Mouse (Mus musculus) frontal cortex, postnatal 25 days (tissue): Measurements from ENCODE around the gene Sh3pxd2a.

Experiments used
- DNase-seq, 2 experiments: peaks; one replicate each; pipeline ENCODE4 v3.0.0; 2022; ENCODE audit warnings: low spot score in 2 of 2

Sh3pxd2a gene

DNA sequence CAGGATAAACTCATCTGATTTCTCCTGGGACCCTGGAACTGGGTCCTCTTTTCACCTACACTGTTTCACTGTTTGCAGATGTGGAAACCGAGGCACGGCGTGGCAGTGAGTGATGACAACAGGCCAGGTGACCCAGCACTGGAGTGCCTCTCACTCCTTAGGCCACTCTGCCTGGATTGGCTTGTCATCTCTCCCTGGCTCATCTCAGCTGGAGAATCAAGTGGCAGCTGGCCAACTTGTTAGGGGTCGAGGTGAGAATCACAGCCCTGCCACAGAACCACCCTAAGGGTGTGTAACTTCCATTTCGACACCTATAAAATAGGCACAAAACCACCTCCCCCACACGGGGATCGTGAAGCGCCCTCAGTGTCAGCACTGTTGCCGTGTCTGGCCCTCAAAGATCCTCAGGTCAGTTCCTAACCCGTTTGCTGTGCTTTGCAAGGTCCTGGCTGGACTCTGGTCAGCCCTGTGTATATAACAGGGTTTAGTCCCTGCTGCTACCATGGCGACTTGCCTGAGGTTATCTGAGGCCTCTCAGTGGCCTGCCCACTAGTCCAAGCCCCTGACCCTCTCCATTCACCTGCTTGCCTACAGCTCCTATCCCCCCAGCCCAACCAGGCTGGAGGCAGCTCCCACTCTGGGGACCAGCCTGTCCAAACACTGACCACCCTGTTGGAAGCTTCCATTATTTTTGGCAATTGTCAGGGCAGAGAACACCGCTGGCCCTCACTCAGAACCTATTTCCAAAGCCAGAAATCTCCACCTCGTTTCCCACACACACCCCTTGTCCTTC lies 6.3 kb downstream of the Sh3pxd2a start:
- DNase-seq = no peak

DNA sequence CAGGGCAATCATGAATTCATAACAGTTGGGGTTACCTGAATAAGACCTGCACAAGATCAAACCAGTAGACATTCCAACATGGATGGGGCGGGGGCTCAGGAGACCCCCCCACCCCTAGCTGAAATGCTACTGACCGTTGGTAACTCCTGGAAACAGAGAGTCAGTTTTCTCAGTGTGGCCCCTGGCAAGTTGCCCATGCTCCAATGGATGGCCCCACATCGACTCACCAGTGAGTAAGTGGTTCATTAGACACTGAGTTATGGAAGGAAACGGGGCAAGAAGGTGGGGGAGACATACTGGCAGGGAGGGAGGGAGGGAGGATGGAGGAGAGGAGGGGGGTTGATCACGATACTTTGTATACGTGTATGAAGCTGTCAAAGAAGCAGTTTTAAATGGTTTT lies 8.2 kb downstream of the Sh3pxd2a start:
- DNase-seq = no peak

DNA sequence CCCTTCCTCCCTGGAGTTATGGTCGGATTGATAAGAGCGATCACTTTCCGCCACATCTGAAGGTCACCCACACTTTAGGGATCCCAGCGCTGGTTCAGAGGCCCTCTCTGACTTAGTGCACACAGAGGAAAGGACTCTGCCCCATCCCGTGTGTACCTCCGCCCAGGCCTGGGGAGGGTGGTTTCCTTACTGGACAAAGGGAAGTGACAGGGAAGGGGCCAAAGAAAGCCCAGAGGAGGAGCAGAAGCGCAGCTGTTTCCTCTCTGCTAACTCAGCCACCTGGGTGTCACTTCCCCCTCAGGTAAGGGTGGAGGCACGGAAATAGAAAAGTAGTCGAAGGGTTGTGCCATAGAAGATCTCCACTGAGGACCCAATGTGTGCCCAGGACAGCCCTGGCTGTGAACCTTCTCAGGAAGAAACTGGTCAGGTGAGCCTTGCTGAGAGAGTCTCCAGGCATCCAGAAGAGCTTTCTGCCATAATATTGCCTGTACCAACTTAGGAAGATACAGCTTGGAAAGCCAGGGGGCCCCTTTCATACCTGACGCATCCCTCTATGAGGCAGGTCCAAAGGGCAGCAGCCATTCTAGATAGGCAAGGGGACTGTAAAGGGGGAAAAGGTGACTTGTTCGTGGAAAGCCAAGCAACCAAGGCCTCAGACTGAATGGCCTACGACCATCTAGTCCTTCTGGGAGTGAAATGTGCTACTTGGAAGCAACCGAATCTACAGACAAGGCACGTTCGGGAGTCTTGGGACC lies 9.0 kb downstream of the Sh3pxd2a start:
- no peak for DNase-seq

DNA sequence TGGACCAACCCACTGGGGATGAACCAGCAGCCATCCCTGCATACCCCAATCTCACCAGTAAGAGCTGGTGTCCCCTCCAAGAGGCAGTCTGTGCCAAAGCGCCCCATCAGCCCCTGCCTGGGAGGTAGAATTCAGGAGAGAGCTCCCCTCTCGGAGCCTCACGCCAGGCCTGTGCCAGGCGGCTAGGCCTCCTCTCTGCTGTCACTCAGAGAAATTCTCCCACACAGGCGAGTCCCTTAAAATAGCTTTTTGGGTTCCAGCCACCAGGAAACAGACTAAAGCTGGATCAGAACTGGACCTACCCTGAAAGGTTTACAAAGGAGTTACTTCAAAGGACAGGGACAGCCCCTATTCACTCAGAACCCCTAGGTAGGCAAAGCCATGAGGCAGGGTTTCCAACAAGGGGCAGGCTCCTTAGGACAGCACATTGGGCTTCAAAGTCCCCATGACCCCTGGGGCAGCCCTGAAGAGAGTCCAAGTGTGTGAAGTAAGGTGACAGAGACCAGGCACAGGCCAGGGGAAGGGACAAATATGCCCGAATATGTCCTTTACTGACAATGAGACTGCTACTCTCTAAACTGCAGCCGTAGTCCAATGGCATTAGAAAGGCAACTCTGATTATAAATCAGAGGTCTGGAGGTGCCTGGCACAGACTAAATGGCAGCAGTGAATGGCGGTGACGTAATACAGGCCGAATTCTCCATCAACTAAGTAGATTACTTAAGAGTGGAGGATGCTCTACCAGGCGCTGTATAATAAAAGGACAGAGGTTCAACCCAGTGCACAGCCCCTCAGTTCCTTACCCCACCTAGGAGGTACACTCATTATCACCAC lies 9.8 kb downstream of the Sh3pxd2a start:
- no peak for DNase-seq

DNA sequence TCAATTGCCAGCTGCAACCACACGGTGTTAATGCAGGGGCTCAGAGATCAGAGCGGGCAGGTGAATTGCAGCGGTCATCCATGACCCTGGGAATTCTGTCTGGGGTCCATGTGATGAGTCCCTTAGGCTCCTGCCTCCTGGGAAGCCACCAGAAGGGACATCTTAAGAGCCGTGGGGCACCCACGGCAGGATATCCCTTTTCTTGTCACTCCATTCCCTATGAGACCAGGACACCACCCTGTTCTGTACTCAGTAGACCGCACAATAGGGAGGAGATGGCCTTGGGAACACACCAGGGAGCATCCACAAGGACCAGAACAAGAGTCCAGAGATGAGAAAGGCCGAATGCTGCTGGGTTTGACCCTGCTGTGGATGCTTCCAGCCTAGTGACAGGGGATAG lies 10.8 kb downstream of the Sh3pxd2a start:
- no peak for DNase-seq

DNA sequence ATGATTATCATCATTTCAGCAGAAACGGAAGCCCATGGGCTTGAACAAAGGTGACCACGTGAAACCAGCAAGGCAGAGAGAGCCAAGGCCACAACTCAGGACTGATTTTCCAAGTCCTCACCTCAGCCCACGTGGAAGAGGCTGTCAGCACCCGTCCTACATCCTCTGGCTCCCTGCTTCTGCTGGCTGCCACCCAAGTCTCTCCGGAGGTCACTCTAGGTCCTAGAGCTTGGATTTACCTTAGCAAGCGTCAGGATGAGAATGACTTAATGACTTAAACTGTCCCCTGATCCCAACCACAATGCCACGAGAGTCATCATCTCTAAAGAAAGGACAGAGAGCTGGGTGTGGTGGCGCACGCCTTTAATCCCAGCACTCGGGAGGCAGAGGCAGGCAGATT lies 11.5 kb downstream of the Sh3pxd2a start:
- no peak for DNase-seq

DNA sequence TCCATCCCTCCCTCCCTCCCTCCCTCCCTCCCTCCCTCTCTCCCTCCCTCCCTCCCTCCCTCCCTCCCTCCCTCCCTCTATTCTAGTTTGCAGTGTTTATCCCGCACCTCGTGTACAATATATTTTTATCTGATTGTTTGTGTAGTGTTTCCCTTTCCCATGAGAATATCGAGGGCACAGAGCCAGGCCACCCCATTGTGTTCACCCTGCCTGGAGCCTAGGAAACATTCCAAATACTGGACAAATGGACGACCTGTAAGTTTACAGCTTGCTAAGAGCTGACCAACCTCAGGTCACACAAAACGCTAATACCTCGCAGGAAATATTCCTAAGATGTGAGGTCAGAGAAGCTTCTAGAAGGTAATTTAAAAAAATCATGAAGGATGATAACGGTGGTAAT lies 12.0 kb downstream of the Sh3pxd2a start:
- no peak for DNase-seq

DNA sequence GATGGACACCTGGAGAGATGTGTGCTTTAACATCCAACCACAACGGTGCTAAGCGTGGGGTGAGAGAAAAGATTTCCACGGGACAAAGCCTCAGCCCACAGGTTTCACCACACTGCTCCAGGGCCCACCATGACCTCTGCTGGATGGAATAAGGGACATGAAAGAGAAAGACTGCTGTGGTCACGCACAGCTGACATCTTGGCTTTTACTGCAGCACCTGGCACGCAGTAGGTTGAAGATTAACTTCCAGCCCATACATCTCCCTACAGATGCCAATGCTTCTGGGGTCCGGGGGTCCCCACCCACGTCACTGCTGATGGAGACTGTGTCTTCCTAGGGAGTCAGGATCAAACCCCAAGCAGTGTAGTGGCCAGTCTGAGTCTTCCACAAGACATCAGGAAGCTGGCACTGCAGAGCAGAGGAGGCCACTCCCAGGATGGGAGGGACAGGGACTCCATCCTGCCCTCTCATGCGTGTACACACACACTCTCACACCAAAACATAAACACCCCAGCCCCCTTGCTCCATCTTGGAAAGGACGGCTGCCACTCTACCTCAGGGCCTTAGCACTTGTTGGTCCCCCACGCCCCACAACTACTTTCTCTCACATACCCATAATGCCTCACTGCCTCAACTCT lies 12.6 kb downstream of the Sh3pxd2a start:
- no peak for DNase-seq

DNA sequence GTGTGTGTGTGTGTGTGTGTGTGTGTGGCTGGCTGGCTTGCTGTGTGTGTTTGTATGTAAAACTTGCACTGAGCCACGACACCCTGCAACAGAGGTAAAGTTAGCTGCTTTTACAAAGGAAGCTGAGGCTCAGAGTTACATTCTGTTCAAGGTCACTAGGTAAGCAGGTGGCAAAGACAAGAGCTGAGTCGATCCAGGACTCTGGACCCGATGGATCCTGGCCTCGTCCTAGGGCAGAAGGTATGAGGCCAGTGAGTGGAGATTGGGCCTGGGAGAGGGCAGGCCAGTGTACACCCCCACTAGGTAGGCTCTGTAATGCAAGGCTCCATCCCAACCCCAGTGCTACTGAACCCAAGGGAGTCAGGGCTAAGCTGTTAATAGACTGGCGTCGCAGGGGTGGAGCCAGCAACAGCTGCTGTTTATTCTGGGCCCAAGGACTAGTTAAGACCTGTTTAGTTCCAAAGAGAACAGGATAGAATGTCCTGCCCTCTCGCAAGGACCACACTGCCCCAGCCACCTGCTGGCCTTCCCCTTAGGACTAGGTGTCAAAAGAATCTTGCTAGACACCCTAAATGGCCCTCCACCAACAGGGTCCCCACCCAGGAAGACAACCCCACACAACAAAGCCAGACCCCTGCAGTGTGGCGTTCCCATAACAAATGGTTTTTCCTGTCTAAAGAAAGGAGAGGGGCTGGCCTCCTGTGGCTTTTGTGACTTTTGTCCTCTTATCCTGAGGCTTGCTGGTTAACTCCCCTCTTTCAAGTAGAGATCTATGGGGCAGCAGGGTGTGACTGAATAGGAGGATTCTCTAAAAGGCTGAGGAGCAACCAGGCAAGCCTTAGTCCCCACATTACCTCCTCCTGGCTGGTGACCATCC lies 13.7 kb downstream of the Sh3pxd2a start:
- DNase-seq = no peak

DNA sequence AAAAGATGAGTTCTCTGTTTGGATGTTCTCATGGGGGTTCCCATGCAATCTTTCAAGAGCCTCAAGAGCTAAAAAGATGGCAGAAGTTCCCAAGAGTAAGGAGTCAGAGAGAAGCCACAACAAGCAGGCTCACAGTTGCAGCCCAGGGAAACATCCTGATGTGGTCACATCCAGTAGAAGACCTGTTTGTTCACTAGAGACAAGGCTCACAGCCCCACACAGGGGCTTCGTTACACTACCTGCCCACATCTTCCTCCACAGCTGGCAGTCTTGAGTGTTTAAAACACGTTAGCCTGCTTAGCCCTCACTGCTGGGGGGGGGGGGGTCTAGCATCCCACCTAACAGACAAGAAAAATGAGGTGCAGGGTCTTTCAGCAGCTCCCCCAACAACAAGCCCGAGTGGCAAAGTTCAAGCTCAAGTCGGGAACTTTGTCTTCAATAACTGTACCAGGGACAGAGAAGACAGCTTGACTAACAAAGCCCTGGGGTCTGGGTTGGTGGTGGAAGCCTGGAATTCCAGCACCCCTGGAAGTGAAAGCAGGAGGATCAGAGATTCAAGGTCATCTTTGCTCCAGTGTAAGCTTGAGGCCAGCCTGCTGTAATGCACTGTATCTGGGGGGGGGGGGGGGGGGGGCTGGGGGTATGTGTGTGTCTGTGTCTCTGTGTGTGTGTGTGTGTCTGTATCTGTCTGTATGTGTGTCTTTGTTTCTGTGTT lies 14.5 kb downstream of the Sh3pxd2a start:
- no peak for DNase-seq

DNA sequence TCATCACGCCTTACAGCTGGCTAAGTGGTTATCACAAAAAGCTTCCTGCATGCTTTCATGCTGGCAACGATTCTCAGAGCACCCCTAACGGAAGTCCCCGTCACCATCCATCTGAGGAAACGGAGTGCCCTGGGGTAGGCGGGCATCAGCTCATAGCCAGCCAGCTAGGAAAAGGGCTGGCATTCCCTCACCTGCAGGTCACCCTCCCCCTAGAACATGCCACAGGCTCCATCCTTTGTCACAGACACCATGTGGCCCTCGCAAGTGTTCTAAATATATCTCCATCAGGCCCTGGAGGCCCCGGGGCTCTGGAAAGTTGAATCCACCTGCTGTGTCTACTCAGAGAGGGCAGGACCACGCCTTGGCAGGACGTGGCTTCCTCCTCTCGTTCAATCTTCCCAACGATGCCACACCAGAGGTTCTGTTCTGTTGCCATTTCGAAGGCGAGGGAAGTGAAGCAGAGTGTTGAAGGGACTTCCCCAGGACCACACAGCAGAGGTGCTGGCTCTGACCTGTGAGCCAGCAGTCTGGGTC lies 15.5 kb downstream of the Sh3pxd2a start:
- no peak for DNase-seq

DNA sequence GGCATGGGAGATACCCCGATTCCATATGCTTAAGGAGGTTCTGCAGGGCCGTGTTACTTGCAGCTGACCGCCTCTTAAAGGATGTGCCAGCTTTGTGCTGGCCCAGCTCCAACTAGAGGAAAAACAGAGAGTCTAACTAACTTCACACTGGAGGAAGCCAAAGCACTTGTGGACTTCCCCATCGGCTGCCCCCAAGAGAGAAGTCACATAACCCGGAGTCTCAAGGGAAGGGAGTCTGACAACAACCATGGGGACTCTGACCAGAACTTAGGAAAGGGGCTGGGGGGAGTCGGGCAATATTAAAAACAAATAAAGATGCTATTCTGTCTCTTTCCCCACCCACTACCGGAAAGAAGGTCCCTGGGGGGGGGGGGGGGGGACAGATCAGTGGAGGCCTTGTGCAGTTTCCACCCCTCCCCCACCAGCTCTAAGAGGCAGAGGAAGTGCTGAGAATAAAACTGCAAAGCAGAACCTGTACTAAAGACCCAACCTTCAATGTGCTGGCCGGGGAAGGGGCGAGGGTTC lies 17.3 kb downstream of the Sh3pxd2a start:
- DNase-seq = no peak

DNA sequence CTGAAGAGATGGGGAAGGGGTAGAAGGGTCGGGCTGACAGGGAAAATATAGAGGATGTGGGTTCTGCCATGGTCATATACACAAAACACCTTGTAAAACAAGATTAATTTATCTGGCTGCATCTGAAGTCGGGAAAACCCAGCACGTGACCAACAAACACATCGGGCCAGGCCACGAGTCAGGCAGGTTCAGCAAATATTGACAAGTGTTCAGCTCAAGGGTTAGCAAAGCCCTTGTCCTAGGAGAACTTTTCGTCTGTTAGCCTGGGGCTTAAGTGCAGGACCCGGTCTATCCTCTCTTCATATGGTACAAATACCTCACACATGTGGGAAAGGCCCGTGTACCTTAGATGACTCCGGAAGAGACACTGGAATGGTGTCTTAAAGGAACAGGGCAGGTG lies 18.1 kb downstream of the Sh3pxd2a start:
- no peak for DNase-seq

DNA sequence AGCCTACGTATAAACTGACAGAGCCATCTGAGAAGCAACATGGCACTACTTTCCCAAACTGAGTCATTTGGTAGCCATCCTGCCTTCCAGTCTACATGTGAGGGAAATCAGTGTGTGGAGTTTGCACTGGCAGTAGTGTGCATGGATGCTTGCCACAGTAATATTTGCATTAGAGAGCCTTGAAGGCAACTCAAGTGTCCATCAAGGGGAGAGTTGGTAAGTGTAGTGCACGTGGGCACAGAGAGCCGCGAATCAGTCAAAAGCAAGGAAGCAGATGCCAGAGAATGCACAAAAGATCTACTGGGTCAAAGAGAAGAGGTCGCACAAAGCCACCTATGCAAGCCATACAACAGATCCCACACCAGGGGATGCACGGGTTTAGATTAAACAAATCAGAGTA lies 18.5 kb downstream of the Sh3pxd2a start:
- DNase-seq = no peak

DNA sequence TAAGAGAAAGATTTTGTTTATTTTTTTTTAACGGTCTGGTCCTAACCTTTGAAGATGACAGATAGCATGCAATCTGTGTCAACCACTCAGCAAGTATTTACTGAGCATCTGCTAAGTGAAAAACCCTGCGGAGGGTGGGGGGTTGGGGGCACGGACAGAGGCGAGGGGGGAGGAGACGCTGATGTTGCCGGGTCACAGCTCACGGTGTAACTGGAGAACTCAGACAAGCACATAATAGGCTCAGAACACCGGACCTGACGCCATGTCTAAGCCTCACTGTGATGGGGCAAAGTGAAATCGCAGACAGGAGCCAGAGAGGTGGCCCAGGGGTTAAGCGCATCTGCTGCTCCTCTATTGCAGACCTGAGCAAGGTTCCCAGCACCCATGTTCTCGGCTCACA lies 19.7 kb downstream of the Sh3pxd2a start:
- no peak for DNase-seq

DNA sequence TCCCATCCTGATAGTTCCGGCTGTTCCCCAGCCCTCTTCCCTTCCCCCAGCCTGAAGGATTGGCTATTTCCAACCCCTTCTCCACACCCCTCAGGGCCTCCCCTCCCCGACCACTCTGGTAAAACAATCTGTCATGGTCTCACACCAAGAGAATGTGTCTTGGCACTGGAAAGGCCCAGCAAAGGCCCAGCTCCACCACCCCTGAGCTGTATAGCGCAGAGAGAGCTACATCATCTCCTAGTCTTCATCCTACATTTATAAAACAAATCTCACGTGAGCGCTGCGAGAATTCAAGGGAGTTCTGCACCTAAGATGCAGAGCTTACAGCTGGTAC lies 21.9 kb downstream of the Sh3pxd2a start:
- no peak for DNase-seq

DNA sequence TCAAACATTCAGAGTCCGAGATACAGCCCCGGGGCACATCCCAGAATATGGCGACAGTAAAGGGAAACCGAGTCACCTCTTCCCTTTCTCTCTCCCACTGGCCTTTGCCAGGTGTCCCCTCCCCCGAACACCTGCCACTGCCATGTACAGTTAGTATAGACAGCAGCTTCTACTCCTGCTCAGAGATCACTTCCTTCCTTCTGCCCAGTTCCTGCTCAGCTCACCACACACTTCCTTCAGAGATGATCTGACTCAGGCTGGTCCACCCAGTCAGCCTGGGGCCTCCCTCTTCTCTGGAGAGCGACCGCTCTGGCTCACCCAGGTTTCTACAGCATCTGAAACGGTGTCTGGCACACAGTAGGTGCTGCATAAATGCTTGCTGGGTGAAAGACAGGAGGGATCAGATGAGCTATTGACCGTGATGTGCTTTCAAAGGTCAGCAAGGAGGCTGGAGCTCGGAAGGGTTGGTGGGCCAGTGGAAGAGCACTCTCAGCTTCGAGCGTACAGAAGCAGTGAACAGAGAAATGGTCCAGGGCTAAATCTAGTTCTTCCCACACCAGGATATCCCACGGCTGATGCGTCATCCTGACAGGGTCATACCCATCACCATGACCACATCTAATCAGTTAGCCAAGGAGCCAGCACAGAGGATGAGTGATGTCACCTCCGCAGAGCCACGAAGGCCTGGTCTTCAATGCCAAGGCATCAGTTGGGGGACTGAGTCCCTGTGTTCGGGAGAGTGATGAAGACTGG lies 22.5 kb downstream of the Sh3pxd2a start:
- no peak for DNase-seq

DNA sequence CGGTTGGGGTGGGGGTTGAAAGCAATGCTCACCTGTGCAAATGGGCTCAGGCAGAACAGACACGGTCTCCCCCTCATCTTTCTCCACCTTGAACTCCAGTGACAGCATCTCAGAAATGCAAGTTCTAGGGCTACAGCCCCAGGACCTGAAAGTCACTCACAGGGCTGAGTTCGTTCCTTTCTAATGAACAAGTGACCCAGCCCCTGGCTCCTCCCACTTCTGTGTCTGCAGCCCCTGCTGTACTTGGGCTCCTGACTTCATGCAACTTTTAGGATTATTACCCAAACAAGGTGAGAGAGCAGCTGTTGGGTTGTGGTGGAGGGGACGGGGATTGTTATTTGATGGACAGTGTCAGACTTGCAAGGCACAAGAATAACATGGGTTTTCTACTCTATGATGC lies 23.2 kb downstream of the Sh3pxd2a start:
- no peak for DNase-seq

DNA sequence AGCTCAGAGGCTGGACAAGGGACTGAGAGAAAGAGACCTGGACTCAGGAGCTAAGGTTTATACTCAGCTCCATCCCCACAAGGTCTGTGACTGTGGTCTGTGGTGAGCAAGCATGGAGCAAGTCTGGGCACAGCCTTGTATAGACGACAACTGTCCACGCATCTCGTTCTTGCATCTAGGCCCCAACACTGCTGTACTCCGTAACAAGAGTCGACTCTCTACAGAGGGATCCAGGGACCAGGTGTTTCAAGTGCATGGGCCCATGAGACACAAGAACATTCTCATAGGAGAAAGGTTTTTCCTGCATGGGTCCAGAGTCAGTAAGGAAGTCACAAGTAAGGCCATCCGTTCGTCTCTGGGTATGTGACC lies 23.8 kb downstream of the Sh3pxd2a start:
- no peak for DNase-seq
